Mouse (Mus musculus) MEL (cell line): ENCODE measurements around the gene Slc4a4. TPM values are rescaled to one million over a fixed set of nuclear protein-coding genes. Genes with fewer than 3 reads are reported as not detected.

Experiments used
- DNase-seq: peaks from one replicate; pipeline ENCODE4 v3.0.0; 2011; ENCODE audit warnings: low read depth, low spot score
- H3K27ac ChIP-seq: 2 replicates; pipeline ENCODE4 v1.5.1; 2012; ENCODE audit warnings: low read depth, mild to moderate bottlenecking, control low read depth, low read length, moderate library complexity; ENCODE audit not compliant: control insufficient read depth
- H3K27me3 ChIP-seq, 2 experiments: fragments of 150-350 bp in 1 of 2; sonication (generic) in 1 of 2; 2 replicates each; pipeline ENCODE4 v1.6.1; 2012; ENCODE audit warnings: low read length in 2 of 2, mild to moderate bottlenecking in 2 of 2, improper control_type of control experiment in 1 of 2, moderate library complexity in 1 of 2; ENCODE audit not compliant: insufficient read depth in 2 of 2, control insufficient read depth in 1 of 2
- H3K36me3 ChIP-seq, 2 experiments: 2 replicates each; pipeline ENCODE4 v1.6.1; 2012 to 2014; ENCODE audit warnings: low read length in 2 of 2, improper control_type of control experiment in 1 of 2, inconsistent platforms in 1 of 2, mild to moderate bottlenecking in 1 of 2; ENCODE audit not compliant: insufficient read depth in 2 of 2, control insufficient read depth in 1 of 2
- H3K4me1 ChIP-seq, 2 experiments: fragments of 150-350 bp in 1 of 2; sonication (generic) in 1 of 2; 2 replicates each; pipeline ENCODE4 v1.6.1; 2012; ENCODE audit warnings: low read length in 2 of 2, improper control_type of control experiment in 1 of 2, mild to moderate bottlenecking in 1 of 2; ENCODE audit not compliant: insufficient read depth in 2 of 2, control insufficient read depth in 1 of 2
- H3K4me3 ChIP-seq, 2 experiments: fragments of 150-350 bp in 1 of 2; sonication (generic) in 1 of 2; 2 replicates each; pipeline ENCODE4 v1.5.1; 2012; ENCODE audit warnings: low read depth in 2 of 2, low read length in 2 of 2, mild to moderate bottlenecking in 2 of 2, moderate library complexity in 2 of 2, control low read depth in 1 of 2, improper control_type of control experiment in 1 of 2; ENCODE audit not compliant: control insufficient read depth in 1 of 2, insufficient read depth in 1 of 2
- H3K79me2 ChIP-seq: 2 replicates; pipeline ENCODE4 v1.6.1; 2012; ENCODE audit warnings: mild to moderate bottlenecking, low read length, moderate library complexity; ENCODE audit not compliant: control insufficient read depth, poor library complexity, insufficient read depth
- H3K9ac ChIP-seq: 2 replicates; pipeline ENCODE4 v1.6.1; 2012; ENCODE audit warnings: low read depth, mild to moderate bottlenecking, control low read depth, low read length, moderate library complexity; ENCODE audit not compliant: control insufficient read depth, poor library complexity, severe bottlenecking
- H3K9me3 ChIP-seq: fragments of 150-350 bp; sonication (generic); replicated peaks from 2 replicates; pipeline ENCODE4 v1.6.1; 2012; ENCODE audit warnings: mild to moderate bottlenecking, low read length, improper control_type of control experiment, moderate library complexity; ENCODE audit not compliant: insufficient read depth
- CHD1 ChIP-seq: IDR thresholded peaks from 2 replicates; pipeline ENCODE4 v1.6.1; 2012; ENCODE audit warnings: low read depth, mild to moderate bottlenecking, inconsistent platforms, low read length, improper control_type of control experiment
- CHD2 ChIP-seq: IDR thresholded peaks from 2 replicates; pipeline ENCODE4 v1.6.1; 2011; ENCODE audit warnings: low read length, improper control_type of control experiment
- CTCF ChIP-seq, 3 experiments: IDR thresholded peaks in 2 of 3; conservative IDR thresholded peaks in 1 of 3; 2 replicates each; pipeline ENCODE4 v1.5.1; 2011 to 2012; ENCODE audit warnings: low read length in 3 of 3, low read depth in 2 of 3, mild to moderate bottlenecking in 2 of 3, improper control_type of control experiment in 1 of 3, inconsistent platforms in 1 of 3, mixed read lengths in 1 of 3, moderate library complexity in 1 of 3; ENCODE audit not compliant: control insufficient read depth in 1 of 3, insufficient read depth in 1 of 3, poor library complexity in 1 of 3, severe bottlenecking in 1 of 3
- EP300 ChIP-seq, 2 experiments: IDR thresholded peaks; 2 replicates each; pipeline ENCODE4 v1.6.1; 2011; ENCODE audit warnings: improper control_type of control experiment in 2 of 2, low read length in 2 of 2, low read depth in 1 of 2, mild to moderate bottlenecking in 1 of 2
- ETS1 ChIP-seq: IDR thresholded peaks from 2 replicates; pipeline ENCODE4 v1.6.1; 2012; ENCODE audit warnings: low read depth, mild to moderate bottlenecking, inconsistent platforms, low read length, improper control_type of control experiment, moderate library complexity
- GABPA ChIP-seq: IDR thresholded peaks from 2 replicates; pipeline ENCODE4 v1.6.1; 2012; ENCODE audit warnings: low read depth, mild to moderate bottlenecking, inconsistent platforms, low read length, improper control_type of control experiment, moderate library complexity
- MAX ChIP-seq: IDR thresholded peaks from 2 replicates; pipeline ENCODE4 v1.6.1; 2011; ENCODE audit warnings: low read length, improper control_type of control experiment
- MEF2A ChIP-seq: IDR thresholded peaks from 2 replicates; pipeline ENCODE4 v1.6.1; 2014; ENCODE audit warnings: low read depth, mild to moderate bottlenecking, inconsistent platforms, low read length, improper control_type of control experiment; ENCODE audit not compliant: poor library complexity, insufficient replicate concordance, severe bottlenecking; ENCODE audit errors: extremely low read depth
- MXI1 ChIP-seq: IDR thresholded peaks from 2 replicates; pipeline ENCODE4 v1.6.1; 2011; ENCODE audit warnings: mild to moderate bottlenecking, low read depth, low read length, improper control_type of control experiment
- MYB ChIP-seq: IDR thresholded peaks from 2 replicates; pipeline ENCODE4 v1.6.1; 2011; ENCODE audit warnings: mild to moderate bottlenecking, low read depth, low read length, improper control_type of control experiment
- MYC ChIP-seq: IDR thresholded peaks from 2 replicates; pipeline ENCODE4 v1.6.1; 2011; ENCODE audit warnings: low read depth, mild to moderate bottlenecking, low read length, improper control_type of control experiment, moderate library complexity
- NELFE ChIP-seq: IDR thresholded peaks from 2 replicates; pipeline ENCODE4 v1.6.1; 2011; ENCODE audit warnings: low read depth, low read length, improper control_type of control experiment
- NRF1 ChIP-seq: IDR thresholded peaks from 2 replicates; pipeline ENCODE4 v1.6.1; 2014; ENCODE audit warnings: low read depth, mild to moderate bottlenecking, inconsistent platforms, low read length, improper control_type of control experiment, moderate library complexity; ENCODE audit not compliant: poor library complexity, insufficient read depth, severe bottlenecking
- POLR2A ChIP-seq, 2 experiments: IDR thresholded peaks; 2 replicates each; pipeline ENCODE4 v1.6.1; 2011 to 2012; ENCODE audit warnings: low read length in 2 of 2, mild to moderate bottlenecking in 2 of 2, control low read depth in 1 of 2, improper control_type of control experiment in 1 of 2, low read depth in 1 of 2, moderate library complexity in 1 of 2; ENCODE audit not compliant: control insufficient read depth in 1 of 2, insufficient read depth in 1 of 2, poor library complexity in 1 of 2
- POLR2AphosphoS5 ChIP-seq: IDR thresholded peaks from 2 replicates; pipeline ENCODE4 v1.6.1; 2012; ENCODE audit warnings: low read depth, borderline replicate concordance, mild to moderate bottlenecking, inconsistent platforms, low read length, moderate library complexity, mixed read lengths
- SIN3A ChIP-seq: IDR thresholded peaks from 2 replicates; pipeline ENCODE4 v1.6.1; 2012; ENCODE audit warnings: low read length, improper control_type of control experiment, inconsistent platforms
- TAL1 ChIP-seq: IDR thresholded peaks from 2 replicates; pipeline ENCODE4 v1.6.1; 2012; ENCODE audit warnings: mild to moderate bottlenecking, inconsistent platforms, low read length, moderate library complexity, mixed read lengths
- UBTF ChIP-seq: IDR thresholded peaks from 2 replicates; pipeline ENCODE4 v1.6.1; 2012; ENCODE audit warnings: low read depth, mild to moderate bottlenecking, inconsistent platforms, low read length, improper control_type of control experiment, moderate library complexity, borderline replicate concordance; ENCODE audit not compliant: insufficient read depth
- ZC3H11A ChIP-seq: IDR thresholded peaks from 2 replicates; pipeline ENCODE4 v1.6.1; 2012; ENCODE audit warnings: low read depth, mild to moderate bottlenecking, inconsistent platforms, low read length, improper control_type of control experiment
- ZKSCAN1 ChIP-seq: IDR thresholded peaks from 2 replicates; pipeline ENCODE4 v1.6.1; 2012; ENCODE audit warnings: low read depth, mild to moderate bottlenecking, inconsistent platforms, low read length, improper control_type of control experiment, moderate library complexity
- ZMIZ1 ChIP-seq: IDR thresholded peaks from 2 replicates; pipeline ENCODE4 v1.6.1; 2012; ENCODE audit warnings: low read depth, mild to moderate bottlenecking, inconsistent platforms, low read length, improper control_type of control experiment, moderate library complexity
- polyA plus RNA-seq, 2 experiments: library from polyadenylated mRNA; stranded (reverse) in 1 of 2; unstranded in 1 of 2; fragments of >175 nt in 1 of 2; fragments of >200 nt in 1 of 2; gene quantifications; 2 replicates each; pipeline versions ENCODE4 v1.2.1 to v1.2.4; 2012; ENCODE audit warnings: low replicate concordance in 2 of 2, low read depth in 1 of 2; ENCODE audit not compliant: insufficient read length in 2 of 2, insufficient read depth in 1 of 2, missing spikeins in 1 of 2
- total RNA-seq: library from RNA; depleted of rRNA; stranded (reverse); fragments of 300-350 nt; gene quantifications from 2 replicates; pipeline ENCODE4 v1.2.3, GENCODE M21; 2012

The Slc4a4 gene
- total and polyA plus RNA-seq, 3 experiments = not detected

GRCm38 (mm10) chr5:89209973-89210703 lies 323.5 kb downstream of the Slc4a4 start:
- no peaks in the 10 kb centered on the region for H3K9me3 ChIP-seq
- no peaks in the 10 kb centered on the region for H3K79me2 ChIP-seq
- H3K4me3 ChIP-seq = no peak overlapping the region
- no peaks in the 10 kb centered on the region for H3K4me1 ChIP-seq
- H3K27me3 ChIP-seq = no peaks in the 10 kb centered on the region
- no peak overlapping the region for H3K9ac ChIP-seq
- H3K27ac ChIP-seq = no peak overlapping the region
- TF ChIP-seq ZC3H11A = no peak
- TF ChIP-seq TAL1 = no peak
- no peak for TF ChIP-seq UBTF
- no peak for TF ChIP-seq GABPA
- TF ChIP-seq SIN3A = no peak
- TF ChIP-seq ZKSCAN1 = no peak
- no peak for TF ChIP-seq ZMIZ1
- no peak for TF ChIP-seq NRF1
- no peak for TF ChIP-seq EP300 (IDR thresholded peaks at IDR 0.05; ENCODE audit: low read depth in 1 of 2, low read length in 2 of 2)
- no peak for TF ChIP-seq POLR2AphosphoS5
- no peak for TF ChIP-seq ETS1
- no peak for TF ChIP-seq MXI1
- no peak for TF ChIP-seq MEF2A
- TF ChIP-seq MYB = no peak
- no peak for TF ChIP-seq POLR2A (IDR thresholded peaks at IDR 0.05; ENCODE audit: control insufficient read depth in 1 of 2, insufficient read depth in 1 of 2, low read depth in 1 of 2, low read length in 2 of 2, poor library complexity in 1 of 2)
- no peak for TF ChIP-seq MAX
- no peak for TF ChIP-seq NELFE
- TF ChIP-seq CHD1 = no peak
- no peak for TF ChIP-seq CTCF (IDR thresholded peaks at IDR 0.05 in 2 of 3, conservative IDR thresholded peaks at IDR 0.05 in 1 of 3; ENCODE audit: control insufficient read depth in 1 of 3, insufficient read depth in 1 of 3, low read depth in 2 of 3, low read length in 3 of 3, poor library complexity in 1 of 3, severe bottlenecking in 1 of 3)
- DNase-seq = no peak
- no peaks in the 10 kb centered on the region for H3K36me3 ChIP-seq

DNA sequence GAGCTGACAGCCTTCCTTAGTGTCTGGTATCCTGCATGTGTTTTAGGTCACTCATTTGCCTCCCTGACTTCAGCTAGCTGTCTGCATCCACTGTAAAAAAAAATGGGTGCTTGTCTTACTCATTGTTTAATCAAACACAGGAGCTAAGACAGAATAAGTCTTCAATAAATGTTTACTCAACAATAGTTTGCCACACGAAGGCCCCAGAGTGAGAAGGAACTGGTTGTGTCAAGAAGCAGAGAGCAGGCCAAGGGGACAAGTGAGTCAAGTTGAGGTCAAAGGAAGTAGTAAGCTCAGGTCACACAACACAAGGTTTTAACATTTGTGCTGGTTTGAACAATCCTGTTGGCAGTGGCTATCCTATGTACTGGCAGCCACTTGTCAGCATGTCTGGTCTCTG lies 324.4 kb downstream of the Slc4a4 start:
- DNase-seq = no peak
- no peaks in the 10 kb centered on the region for H3K4me1 ChIP-seq
- no peak for TF ChIP-seq MYC
- no peak for TF ChIP-seq TAL1
- TF ChIP-seq ZMIZ1 = no peak
- TF ChIP-seq SIN3A = no peak
- TF ChIP-seq CHD2 = no peak
- no peak for TF ChIP-seq EP300 (IDR thresholded peaks at IDR 0.05; ENCODE audit: low read depth in 1 of 2, low read length in 2 of 2)
- H3K27me3 ChIP-seq = no peaks in the 10 kb centered on the region
- no peak overlapping the region for H3K4me3 ChIP-seq
- no peak overlapping the region for H3K27ac ChIP-seq
- H3K9ac ChIP-seq = no peak overlapping the region
- H3K36me3 ChIP-seq = no peaks in the 10 kb centered on the region
- no peaks in the 10 kb centered on the region for H3K9me3 ChIP-seq
- H3K79me2 ChIP-seq = no peaks in the 10 kb centered on the region
